13 mouse cellular contexts compared by ENCODE assay signal in genomic region chr5:122212125-122212524, GRCm38 (mm10).
"Had no signal": no experiment of that assay in that cellular context is flagged by ENCODE, and none has a peak within 500 bp of the region (broad histone marks: within the 10 kb centered on the region; RNA-seq: fewer than 3 reads in every experiment).

No protein-coding gene starts in this region.

- H3K9ac ChIP-seq: limb, embryonic 13.5 days; liver, embryonic 15.5 days; lung, embryonic 15.5 days; neural tube, embryonic 12.5 days had no signal

- H3K9me3 ChIP-seq: limb, embryonic 13.5 days; liver, embryonic 15.5 days; lung, embryonic 15.5 days; midbrain, embryonic 10.5 days; neural tube, embryonic 12.5 days had no signal

- H3K27ac ChIP-seq: kidney, postnatal 0 days; layer of hippocampus, adult 2 months; limb, embryonic 13.5 days; liver, embryonic 15.5 days; lung, embryonic 15.5 days; midbrain, embryonic 10.5 days; neural tube, embryonic 12.5 days; stomach, postnatal 0 days had no signal

- H3K4me3 ChIP-seq: layer of hippocampus, adult 2 months; limb, embryonic 13.5 days; liver, embryonic 15.5 days; lung, embryonic 15.5 days; midbrain, embryonic 10.5 days; neural tube, embryonic 12.5 days had no signal

- H3K27me3 ChIP-seq: limb, embryonic 13.5 days; liver, embryonic 15.5 days; lung, embryonic 15.5 days; neural tube, embryonic 12.5 days had no signal

- H3K36me3 ChIP-seq: limb, embryonic 13.5 days; liver, embryonic 15.5 days; lung, embryonic 15.5 days; neural tube, embryonic 12.5 days had no signal

- DNase-seq: kidney, adult 2 months; kidney, postnatal 4 days; left cerebral cortex, postnatal 4 days; lung, postnatal 14 days; midbrain, embryonic 14.5 days had no signal

- H3K4me2 ChIP-seq: limb, embryonic 13.5 days; lung, embryonic 15.5 days; neural tube, embryonic 12.5 days had no signal
